Mouse (Mus musculus) common myeloid progenitor, adult 5-6 weeks (primary cell): ENCODE results near the gene D130043K22Rik. TPM values are rescaled to one million over a fixed set of nuclear protein-coding genes. Genes with fewer than 3 reads are reported as not detected.

Source experiments
- ATAC-seq: replicated peaks from 2 replicates; pipeline ENCODE4 v1.8.0; 2016; ENCODE audit warnings: low read depth, mild to moderate bottlenecking, moderate TSS enrichment, inconsistent platforms; ENCODE audit not compliant: poor library complexity, severe bottlenecking
- total RNA-seq: library from RNA; stranded (forward); fragments of 200-1000, 187-1606 nt; gene quantifications from 2 replicates; pipeline ENCODE4 v1.2.3, GENCODE M21; 2017

D130043K22Rik gene
- total RNA-seq, 1 experiment from 2014 or later: not detected

DNA sequence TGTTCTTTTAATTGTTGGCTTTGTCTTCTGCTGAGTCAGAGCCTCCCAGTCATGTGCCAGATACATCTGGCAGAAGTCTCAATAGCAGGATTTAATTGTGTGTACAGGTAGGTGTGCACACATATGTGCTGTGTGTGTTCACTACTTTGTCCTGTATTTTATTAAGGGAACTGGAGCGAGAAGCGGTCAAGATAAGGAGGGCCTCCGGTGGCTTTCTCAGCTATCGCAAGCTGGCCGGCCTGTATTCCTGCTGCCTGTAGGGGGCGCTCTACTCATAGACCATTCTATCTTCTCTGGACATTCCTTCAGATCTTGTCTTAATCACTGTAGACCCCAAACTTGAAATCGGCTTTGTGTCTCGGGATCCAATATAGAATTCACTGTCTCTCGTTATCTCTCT is 93.7 kb downstream of the D130043K22Rik start:
- peak; percentile 60 for ATAC-seq

DNA sequence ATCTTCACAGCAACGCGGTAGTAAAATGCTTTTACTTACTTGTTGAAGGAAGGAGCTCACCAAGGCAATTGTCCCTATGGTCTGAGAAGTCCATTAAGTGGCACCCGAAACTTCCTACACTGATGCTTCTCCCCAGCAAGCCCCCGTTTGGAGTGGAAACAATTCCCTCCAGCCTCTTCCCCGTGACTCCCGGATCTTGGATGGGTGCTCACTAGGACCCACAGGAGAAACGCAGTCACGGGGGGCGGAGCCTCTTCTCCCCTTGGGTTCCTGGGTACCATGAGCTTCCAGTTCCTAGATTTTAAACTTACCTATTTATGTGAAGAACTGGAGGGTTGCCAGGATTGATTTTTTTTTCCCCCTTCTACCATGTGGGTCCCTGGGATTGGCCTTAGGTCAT is 94.5 kb downstream of the D130043K22Rik start:
- ATAC-seq: no peak

- ATAC-seq: no peak
Measured at GRCm38 (mm10) chr13:24942512-24943282, 97.8 kb downstream of the D130043K22Rik start, which contains the start of gene Gpld1. Gene Gpld1 (plus strand): TSS chr13:24943152.

- no peak for ATAC-seq
Measured at GRCm38 (mm10) chr13:24943303-24943702, 98.4 kb downstream of the D130043K22Rik start.

DNA sequence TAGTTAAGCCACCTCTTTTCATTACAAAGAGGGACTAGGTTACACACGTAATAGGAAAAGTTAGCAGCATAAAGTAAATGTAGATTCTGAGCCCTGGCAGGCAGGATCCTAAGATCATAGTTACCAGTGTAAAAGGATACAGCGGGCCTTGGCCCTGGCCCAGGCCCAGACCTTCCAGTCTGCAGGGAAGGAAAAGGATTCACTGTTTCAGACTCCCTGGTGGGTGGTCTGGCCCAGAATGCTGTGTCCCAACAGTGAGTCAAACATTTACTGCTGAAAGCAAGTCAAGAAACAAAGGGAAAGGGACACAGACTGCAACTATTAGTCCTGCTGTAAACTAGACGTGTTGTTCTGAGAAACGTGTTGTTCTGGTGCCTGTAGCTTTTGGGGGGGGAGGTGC is 100.6 kb downstream of the D130043K22Rik start:
- ATAC-seq: no peak

GRCm38 (mm10) chr13:24947158-24947557 is 102.2 kb downstream of the D130043K22Rik start:
- no peak for ATAC-seq

GRCm38 (mm10) chr13:24948870-24949269 is 103.9 kb downstream of the D130043K22Rik start:
- no peak for ATAC-seq

Other genes with a start within 250 kb of the D130043K22Rik start
- not detected in 2 replicates for gene Armh2, start 103.9 kb upstream of the D130043K22Rik start, total RNA-seq
- 183 and 210 TPM in 2 replicates for gene Gmnn, start 83.2 kb upstream of the D130043K22Rik start, total RNA-seq
- 66.1 and 86.8 TPM in 2 replicates for gene BC005537, start 43.5 kb upstream of the D130043K22Rik start, total RNA-seq
- gene Acot13, start 13.6 kb upstream of the D130043K22Rik start, total RNA-seq: 40.9 and 43.1 TPM in 2 replicates
- gene Tdp2, start 13.5 kb upstream of the D130043K22Rik start, total RNA-seq: 70.6 and 71.9 TPM in 2 replicates
- gene Aldh5a1, start 92.5 kb downstream of the D130043K22Rik start, total RNA-seq: 0.58 and 1.3 TPM in 2 replicates
- gene Gpld1, start 98.0 kb downstream of the D130043K22Rik start, total RNA-seq: 0.46 and 0.49 TPM in 2 replicates
- 10.9 and 29.4 TPM in 2 replicates for gene Mrs2, start 175.2 kb downstream of the D130043K22Rik start, total RNA-seq
- gene Dcdc2a, start 210.9 kb downstream of the D130043K22Rik start, total RNA-seq: not detected in 2 replicates